Mouse (Mus musculus) frontal cortex, adult 2 months (tissue): ENCODE results near the gene Lrrn4cl. TPM values are rescaled to one million over a fixed set of nuclear protein-coding genes. Genes with fewer than 3 reads are reported as not detected.
"Not testable (repeated sequence)": the region's sequence is repeated elsewhere in the genome, so short reads cannot be mapped to it uniquely, and the experiment has no call there.

Experiments
- DNase-seq, 2 experiments: peaks; one replicate each; pipeline ENCODE4 v3.0.0; 2022; ENCODE audit warnings: low spot score in 1 of 2; ENCODE audit errors: extremely low spot score in 1 of 2
- polyA plus RNA-seq: library from polyadenylated mRNA; depleted of rRNA; stranded (reverse); fragments of >200 nt; gene quantifications from 2 replicates; pipeline ENCODE4 v1.2.3, GENCODE M21; 2012; rRNA removed

Gene Lrrn4cl
- 0.96 and 1.2 TPM in 2 replicates for polyA plus RNA-seq

DNA sequence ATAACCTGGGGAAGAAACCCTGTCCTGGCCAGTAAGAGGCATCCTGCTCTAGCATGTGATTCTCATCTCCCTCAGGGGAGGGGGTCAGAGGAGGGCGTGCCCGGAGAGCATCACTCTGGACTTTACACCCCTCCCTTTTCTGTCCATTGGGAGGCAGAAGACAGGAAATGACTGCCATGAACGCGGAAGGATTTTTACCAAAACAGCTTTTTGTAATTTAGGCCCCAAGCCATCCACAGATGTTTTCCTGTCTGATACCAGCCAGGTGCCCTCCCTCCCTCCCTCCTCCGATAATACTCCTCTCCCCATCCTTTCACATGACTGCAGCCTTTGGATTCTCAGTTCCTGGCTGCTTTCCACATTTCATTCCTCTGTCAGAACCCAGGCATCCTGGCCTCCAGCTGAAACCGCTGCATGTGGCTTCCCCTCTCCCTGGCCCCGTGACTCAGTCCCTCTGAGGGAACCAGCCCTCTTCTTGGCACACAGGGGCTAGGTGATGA is at the start of gene Lrrn4cl:
Gene Lrrn4cl (plus strand): TSS at position 367 of the 500 bp plus-strand sequence.
- DNase-seq, result no peak

DNA sequence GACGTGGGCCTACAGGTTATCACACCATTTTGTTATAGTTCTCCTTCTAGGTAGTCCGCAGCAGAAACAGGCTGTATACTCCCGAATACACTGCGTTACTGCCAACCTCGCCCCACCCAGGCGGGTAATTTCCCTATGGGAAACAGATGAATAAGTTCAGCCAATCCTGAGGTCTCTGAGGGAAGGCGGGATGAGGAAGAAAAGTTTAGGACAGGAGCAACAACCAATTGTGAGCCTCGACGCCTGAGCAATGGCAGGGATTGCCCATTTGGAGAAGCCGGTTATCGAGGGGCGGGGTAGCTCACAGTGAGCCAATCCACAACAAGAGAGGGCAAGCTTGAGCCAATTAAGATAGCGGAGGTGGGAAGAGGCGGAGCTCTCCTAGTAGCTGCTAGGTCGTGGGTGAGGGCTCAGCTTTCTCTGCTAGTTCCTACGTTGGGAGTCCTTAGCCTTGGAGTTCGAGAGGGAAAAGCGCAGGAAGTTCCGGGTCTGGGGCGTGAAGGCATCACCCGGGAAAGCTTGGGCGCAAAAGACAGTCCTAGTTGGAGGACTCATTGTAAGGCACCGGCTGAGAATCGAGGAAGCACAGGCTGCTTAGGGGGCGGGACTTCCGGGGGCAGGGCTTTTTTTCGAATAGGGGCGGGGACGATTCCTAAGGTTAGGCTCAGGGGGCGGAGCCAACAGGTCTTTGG is 48.3 kb upstream of the Lrrn4cl start, which contains the start of gene Zbtb3:
Gene Zbtb3 (plus strand): TSS at position 426 of the 692 bp plus-strand sequence.
- peak; percentile 97 to 99 for DNase-seq

GRCm38 (mm10) chr19:8803204-8803780 is 47.3 kb upstream of the Lrrn4cl start:
- no peak for DNase-seq

GRCm38 (mm10) chr19:8803879-8804660 is 46.5 kb upstream of the Lrrn4cl start:
- DNase-seq, result no peak

DNA sequence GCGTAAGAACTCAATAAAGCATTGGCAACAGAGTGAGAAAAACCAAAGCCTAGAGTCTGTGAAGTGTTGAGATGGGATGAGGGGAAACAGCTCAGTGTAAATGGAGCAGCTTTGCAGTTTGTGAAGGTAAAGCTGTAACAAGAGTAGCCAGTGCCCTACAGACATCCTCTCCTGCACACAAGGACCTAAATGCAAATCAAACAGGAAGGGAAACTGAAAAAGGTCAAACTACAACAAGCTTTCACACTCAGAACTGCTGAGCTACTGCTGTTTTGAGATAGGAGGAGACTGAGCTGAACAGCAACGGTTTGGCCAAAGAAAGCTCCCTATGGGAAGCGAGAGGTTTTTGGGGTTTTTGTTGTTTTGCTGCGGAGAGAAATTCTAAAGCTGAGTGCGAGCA is 43.8 kb upstream of the Lrrn4cl start:
- DNase-seq, result no peak

GRCm38 (mm10) chr19:8815812-8816211 is 34.8 kb upstream of the Lrrn4cl start:
- DNase-seq, result no peak

- no peak for DNase-seq
Measured at GRCm38 (mm10) chr19:8817001-8817400, 33.6 kb upstream of the Lrrn4cl start.

GRCm38 (mm10) chr19:8818301-8818798 is 32.2 kb upstream of the Lrrn4cl start:
- no peak for DNase-seq

DNA sequence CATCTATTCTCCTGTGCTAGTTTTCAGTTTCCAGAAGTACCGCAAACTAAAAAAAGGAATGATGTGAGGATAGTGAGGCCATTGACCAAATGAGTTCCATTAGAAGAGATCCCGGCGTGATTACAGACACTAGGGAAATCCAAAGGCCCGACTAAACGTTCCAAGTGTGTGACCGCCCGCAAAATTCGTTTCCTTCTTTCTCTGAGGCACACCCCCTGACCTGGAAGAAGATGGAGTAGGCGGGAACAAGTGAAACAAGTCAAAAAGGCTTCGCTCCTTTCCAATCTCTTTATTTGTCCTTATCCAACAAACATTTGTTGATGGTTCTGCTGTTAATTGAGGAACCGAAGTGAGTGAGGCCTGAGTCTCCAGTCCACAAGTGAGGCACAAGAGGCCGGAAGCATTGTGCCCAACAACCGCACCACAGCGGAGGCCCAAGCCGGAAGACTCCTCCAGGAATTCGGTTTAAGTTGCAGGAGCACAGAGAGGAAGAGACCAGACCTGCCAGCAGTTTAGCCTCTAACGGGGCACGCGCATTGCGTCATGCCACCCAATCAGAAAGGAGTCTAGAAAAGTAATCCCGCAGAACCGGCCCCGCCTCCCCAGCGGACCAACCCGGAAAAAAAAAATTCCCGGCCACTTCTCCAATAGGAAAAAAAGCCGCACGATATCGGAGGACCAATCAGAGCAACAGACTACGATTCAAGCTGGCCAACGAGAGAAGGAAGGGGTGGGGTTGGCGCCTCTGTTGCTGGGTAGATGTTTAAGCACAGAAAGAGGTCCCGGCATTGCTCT is 31.6 kb upstream of the Lrrn4cl start, which contains the start of gene Ttc9c:
Gene Ttc9c (minus strand): TSS at position 533 of the 795 bp plus-strand sequence.
- DNase-seq, result peak; percentile 98 to 99

GRCm38 (mm10) chr19:8819596-8820423 is 30.8 kb upstream of the Lrrn4cl start, which contains the start of gene Hnrnpul2:
Gene Hnrnpul2, plus strand, starts transcription at chr19:8820010.
- DNase-seq, result peak; percentile 97 to 99

- no peak for DNase-seq
Measured at GRCm38 (mm10) chr19:8820424-8820956, 30.1 kb upstream of the Lrrn4cl start.

GRCm38 (mm10) chr19:8821146-8821545 is 29.4 kb upstream of the Lrrn4cl start:
- no peak for DNase-seq

GRCm38 (mm10) chr19:8822696-8823095 is 27.9 kb upstream of the Lrrn4cl start:
- DNase-seq, result no peak

- DNase-seq, result no peak
Measured at GRCm38 (mm10) chr19:8829660-8830059, 20.9 kb upstream of the Lrrn4cl start, which contains the start of gene AC129217.1. Gene AC129217.1, plus strand, starts transcription at chr19:8829773.

DNA sequence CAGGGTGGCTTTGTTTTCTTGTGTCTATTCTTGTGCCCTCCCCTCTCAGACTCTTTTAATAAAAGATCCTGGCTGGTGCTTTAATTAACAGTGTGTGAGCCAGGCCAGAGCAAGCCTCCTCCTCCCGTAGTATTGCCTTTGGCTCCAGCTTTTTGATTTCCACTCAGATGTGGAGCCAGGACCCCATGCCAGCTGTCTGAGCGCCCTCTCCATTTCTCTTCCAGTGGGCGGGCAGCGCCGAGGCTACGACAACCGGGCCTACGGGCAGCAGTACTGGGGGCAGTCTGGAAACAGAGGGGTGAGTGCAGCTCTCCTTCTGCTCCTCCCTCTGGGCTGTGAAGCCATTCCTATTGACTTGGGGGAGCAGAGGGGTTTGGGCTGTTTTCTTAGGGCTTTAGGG is 19.9 kb upstream of the Lrrn4cl start:
- no peak for DNase-seq

DNA sequence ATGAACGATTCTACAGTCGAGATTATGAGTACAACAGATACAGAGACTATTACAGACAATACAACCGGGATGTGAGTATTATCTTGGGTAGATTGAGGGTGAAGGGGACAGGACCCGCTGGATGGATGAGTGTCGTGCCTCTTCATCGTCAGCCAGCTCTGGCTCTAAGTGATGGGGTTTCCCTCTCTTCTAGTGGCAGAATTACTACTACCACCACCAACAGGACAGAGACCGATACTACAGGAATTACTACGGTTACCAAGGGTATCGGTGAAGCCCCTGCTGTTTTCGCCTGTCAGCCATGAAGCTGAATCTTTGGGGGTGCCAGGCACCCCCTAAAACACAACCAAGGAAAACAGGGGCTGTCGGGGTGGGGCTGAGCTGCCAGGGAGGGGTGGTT is 19.3 kb upstream of the Lrrn4cl start:
- DNase-seq, result no peak

DNA sequence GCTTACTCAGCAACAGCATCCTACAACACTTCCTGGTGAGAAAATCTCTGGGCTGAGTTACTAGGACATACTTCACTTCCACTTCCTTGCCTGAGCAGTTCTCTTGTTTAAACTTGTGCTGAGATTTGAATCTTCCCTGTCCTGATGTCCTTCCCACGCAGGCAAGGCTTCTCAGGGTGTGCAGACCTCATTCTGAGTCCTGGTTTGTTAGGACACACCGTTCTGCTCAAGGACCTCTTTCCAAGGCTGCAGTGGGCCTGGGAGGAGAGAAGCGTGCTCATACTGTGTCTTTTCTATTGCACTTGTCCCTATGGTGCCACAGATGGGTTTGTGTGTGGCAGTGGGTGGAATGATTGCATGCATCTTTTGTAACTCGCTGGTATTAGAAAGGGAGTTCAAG is 17.6 kb upstream of the Lrrn4cl start:
- no peak for DNase-seq

DNA sequence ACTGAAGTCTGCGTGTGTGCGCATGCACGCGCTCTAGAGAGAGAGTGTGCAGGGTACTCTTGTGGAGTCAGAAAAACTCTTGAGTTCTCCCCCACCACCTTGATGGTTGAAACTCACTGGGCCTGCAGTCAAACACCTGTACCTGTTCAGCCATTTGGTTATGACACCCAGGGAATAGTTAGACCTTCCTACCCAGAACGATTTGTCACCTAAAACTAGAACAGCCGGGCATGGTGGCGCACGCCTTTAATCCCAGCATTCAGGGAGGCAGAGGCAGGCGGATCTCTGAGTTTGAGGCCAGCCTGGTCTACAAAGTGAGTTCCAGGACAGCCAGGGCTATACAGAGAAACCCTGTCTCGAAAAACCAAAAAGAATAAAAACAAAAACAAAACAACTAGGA is 14.2 kb upstream of the Lrrn4cl start:
- not testable (repeated sequence) for DNase-seq

- DNase-seq, result peak; percentile 76 to 87
Measured at GRCm38 (mm10) chr19:8837251-8837791, 13.2 kb upstream of the Lrrn4cl start, which contains the start of gene Bscl2. Gene Bscl2, plus strand, starts transcription at chr19:8837467.
